Mouse (Mus musculus) cortical plate, adult 2 months (tissue): ENCODE data around the gene Vipr1.

Experiments used
- CTCF ChIP-seq: fragments of 200-500 bp; IDR thresholded peaks from 2 replicates; pipeline ENCODE4 v1.5.1; 2011; ENCODE audit warnings: mild to moderate bottlenecking, control low read depth, low read length; ENCODE audit not compliant: insufficient read depth; ENCODE audit errors: extremely low read depth
- POLR2A ChIP-seq: fragments of 200-500 bp; IDR thresholded peaks from 2 replicates; pipeline ENCODE4 v1.6.1; 2011; ENCODE audit warnings: mild to moderate bottlenecking, low read length, control low read depth; ENCODE audit not compliant: insufficient read depth; ENCODE audit errors: extremely low read depth

GRCm38 (mm10) chr9:121599551-121599950, 43.0 kb upstream of the Vipr1 start:
- TF ChIP-seq POLR2A (no peak), CTCF (no peak)
